Mouse (Mus musculus): ENCODE results near the gene Xpo6.

Xpo6 gene

DNA sequence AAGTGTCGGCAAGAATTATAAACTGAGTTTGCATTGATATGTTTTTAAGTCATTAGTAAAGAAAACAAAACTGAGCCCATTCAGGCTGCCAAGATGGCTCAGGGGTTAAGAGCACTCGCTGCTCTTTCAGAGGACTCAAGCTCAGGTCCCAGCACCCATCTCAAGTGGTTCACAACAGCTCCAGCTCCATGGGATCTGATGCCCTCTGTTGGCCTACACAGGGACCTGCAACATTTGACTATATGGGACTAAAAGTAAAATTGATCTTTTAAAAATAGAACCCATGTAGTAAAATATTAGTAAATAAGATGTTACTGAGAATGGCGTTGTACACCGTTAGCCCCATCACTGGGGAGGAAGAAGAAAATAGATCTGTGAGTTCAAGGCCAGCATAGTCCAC lies 130.0 kb downstream of the Xpo6 start:
- no peak for DNase-seq

- no peak for DNase-seq
Observed at GRCm38 (mm10) chr7:126066777-126067176, 133.5 kb downstream of the Xpo6 start.

- DNase-seq: no peak
Observed at GRCm38 (mm10) chr7:126065243-126065876, 134.9 kb downstream of the Xpo6 start.

GRCm38 (mm10) chr7:126062228-126062627 lies 138.1 kb downstream of the Xpo6 start:
- no peak for DNase-seq

DNA sequence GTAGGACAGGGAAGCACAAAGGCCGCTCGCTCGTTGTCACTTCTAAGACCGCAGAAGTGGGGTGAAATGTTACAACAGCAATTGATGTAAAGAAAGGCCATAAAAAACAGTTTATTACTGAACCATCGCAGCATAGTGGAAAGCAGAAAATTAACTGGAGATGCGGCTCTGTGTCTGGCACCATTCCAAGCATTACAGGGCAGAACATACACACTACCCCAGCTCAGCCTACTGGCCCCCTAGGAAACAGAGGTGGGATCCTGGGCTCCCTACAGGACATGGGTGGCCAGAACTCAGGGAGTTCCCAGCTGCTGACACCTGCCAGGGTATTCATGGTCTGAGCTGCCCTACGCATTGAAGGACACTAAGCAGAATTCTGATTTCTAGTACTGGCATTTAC lies 141.4 kb downstream of the Xpo6 start:
- no peak for DNase-seq

DNA sequence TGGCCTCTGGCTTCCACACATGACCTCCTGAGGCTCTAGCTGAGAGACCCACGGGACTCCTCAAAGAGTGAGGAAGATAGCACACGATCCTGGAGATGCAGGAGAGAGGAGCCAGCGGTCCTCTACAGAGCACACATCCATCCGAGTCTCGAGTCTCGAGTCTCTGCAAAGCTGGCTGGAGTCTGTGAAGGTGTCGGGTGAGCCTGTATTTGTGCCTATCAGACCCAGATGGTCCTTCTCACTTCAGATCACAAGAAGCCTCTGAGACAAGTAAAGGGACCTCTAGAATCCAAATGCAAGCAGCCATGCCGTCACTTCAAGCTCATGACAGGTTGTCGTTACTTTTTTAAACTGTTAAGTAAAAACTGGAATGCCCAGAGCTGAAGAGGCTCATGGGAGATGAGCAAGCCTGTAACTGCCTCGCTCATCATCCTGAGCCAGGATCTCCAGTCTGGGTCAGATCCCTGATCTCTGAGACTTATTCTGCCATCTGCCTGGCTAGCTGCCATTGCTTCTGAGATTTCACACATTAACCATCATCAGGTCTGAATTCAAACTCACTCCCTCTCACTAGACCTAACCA lies 142.9 kb downstream of the Xpo6 start:
- DNase-seq: no peak

GRCm38 (mm10) chr7:126054574-126054973 lies 145.7 kb downstream of the Xpo6 start:
- DNase-seq: no peak

DNA sequence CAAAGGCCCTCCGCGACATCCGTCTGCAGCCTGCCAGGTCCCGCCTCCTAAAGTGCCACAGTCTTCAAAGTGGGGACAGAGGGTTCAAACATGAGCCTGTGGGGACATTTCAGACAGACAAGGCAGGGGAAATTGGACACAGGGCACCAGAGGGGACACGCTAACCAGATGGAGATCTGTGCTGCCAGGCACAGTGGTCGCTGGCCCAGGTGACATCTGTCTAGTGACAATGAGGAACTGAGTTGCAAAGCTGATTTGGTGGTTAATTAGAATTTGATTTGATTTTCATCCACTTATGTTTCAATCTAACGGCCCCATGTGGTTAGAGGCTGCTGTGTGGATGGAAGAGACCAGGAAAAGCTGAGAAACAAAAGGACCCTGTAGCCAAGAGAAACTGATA lies 146.7 kb downstream of the Xpo6 start:
- DNase-seq: no peak

DNA sequence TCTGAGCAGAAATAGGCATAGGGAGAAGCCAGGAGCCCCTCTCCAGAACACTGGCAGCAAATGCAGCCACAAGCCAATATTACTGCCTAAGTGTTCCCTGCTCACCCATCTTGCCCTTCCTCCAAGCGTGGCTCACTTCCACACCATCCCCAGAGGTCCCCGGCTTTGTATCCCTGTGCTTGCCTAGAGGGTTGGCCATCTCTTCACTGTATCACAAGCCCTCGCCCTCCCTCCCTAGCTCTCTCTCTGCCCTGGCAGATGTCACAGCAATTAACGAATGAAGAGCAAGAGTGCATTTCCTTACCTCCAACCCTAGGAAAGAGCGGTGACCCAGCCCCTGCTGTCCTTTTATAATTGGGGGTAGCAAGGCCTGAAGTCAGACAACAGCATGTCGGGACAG lies 148.4 kb downstream of the Xpo6 start:
- DNase-seq: no peak

Data from kidney, adult 11 months (tissue).